Mouse (Mus musculus) G1E (cell line): ENCODE results near the gene Actl6b. TPM values are rescaled to one million over a fixed set of nuclear protein-coding genes. Genes with fewer than 3 reads are reported as not detected.

Experiments
- ATAC-seq: 2 replicates; pipeline ENCODE4 v1.8.0; 2016; ENCODE audit warnings: mild to moderate bottlenecking; ENCODE audit not compliant: insufficient number of reproducible peaks, poor library complexity, low FRiP score, severe bottlenecking; ENCODE audit errors: extremely low read depth
- DNase-seq: peaks from one replicate; pipeline ENCODE4 v3.0.0; 2012; ENCODE audit warnings: low spot score
- H3K27me3 ChIP-seq: 2 replicates; pipeline ENCODE4 v1.6.1; 2012; ENCODE audit warnings: mild to moderate bottlenecking, low read length, inconsistent platforms; ENCODE audit not compliant: insufficient read depth
- H3K36me3 ChIP-seq: replicated peaks from 2 replicates; pipeline ENCODE3; 2012; ENCODE audit warnings: mild to moderate bottlenecking, inconsistent platforms
- H3K4me1 ChIP-seq: 2 replicates; pipeline ENCODE4 v1.6.1; 2012; ENCODE audit warnings: low read depth, low read length, inconsistent platforms, mixed read lengths; ENCODE audit not compliant: insufficient read depth
- H3K4me3 ChIP-seq: 2 replicates; pipeline ENCODE4 v1.5.1; 2012; ENCODE audit warnings: low read depth, mild to moderate bottlenecking, inconsistent platforms, low read length, moderate library complexity, mixed read lengths
- H3K9me3 ChIP-seq: replicated peaks from 2 replicates; pipeline ENCODE4 v1.6.1; 2012; ENCODE audit warnings: inconsistent platforms
- CTCF ChIP-seq: IDR thresholded peaks from 2 replicates; pipeline ENCODE4 v1.5.1; 2012; ENCODE audit warnings: low read depth, low read length, inconsistent platforms, mixed read lengths
- GATA1 ChIP-seq: IDR thresholded peaks from 2 replicates; pipeline ENCODE4 v1.6.1; 2012; ENCODE audit warnings: borderline replicate concordance, low read length, inconsistent platforms, mixed read lengths
- GATA2 ChIP-seq: IDR thresholded peaks from 2 replicates; pipeline ENCODE4 v1.6.1; 2012; ENCODE audit warnings: low read depth, low read length, inconsistent platforms, borderline replicate concordance
- POLR2AphosphoS5 ChIP-seq: IDR thresholded peaks from 2 replicates; pipeline ENCODE4 v1.6.1; 2012; ENCODE audit warnings: low read depth, low read length, inconsistent platforms; ENCODE audit not compliant: insufficient replicate concordance
- TAL1 ChIP-seq: conservative IDR thresholded peaks from 2 replicates; pipeline ENCODE4 v1.6.1; 2012; ENCODE audit warnings: low read depth, low read length, inconsistent platforms, mixed read lengths
- polyA plus RNA-seq: library from polyadenylated mRNA; stranded (reverse); fragments of >175 nt; gene quantifications from 2 replicates; pipeline ENCODE4 v1.2.3, GENCODE M21; 2012
- total RNA-seq, 2 experiments: library from RNA; stranded (forward) in 1 of 2; stranded (reverse) in 1 of 2; fragments of 200-1000 nt in 1 of 2; fragments of >200 nt in 1 of 2; fragmentation: Nextera tagmentation in 1 of 2; gene quantifications; 2 replicates each; pipeline ENCODE4 v1.2.3; 2014 to 2017

Gene Actl6b
- total and polyA plus RNA-seq, 3 experiments: 0.11 TPM; not detected in 2

DNA sequence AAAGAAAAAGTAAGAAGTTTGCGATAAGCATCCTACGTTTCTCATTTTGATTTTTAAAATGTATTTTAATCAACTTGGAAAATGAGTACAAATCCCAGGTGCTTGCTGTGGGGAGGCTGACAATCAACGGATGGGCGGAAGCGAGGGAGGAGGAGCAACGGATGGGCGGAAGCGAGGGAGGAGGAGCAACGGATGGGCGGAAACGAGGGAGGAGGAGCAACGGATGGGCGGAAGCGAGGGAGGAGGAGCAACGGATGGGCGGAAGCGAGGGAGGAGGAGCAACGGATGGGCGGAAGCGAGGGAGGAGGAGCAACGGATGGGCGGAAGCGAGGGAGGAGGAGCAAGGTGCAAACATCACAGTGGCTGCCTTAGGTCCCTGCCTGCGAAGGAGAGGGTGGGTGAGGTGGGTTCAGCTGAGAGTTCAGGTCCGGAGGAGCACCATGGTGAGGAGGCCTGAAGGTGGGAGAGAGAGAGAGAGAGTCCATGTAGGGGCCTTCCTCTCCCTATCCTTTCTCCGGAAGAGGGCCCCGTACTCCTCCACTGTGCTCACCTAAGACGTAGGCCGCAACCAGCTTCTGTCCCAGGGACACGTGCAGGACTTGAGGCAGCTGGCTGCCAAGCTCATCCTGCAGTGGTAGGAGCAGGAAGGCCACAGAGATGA lies 43.4 kb downstream of the Actl6b start:
- no peak for ATAC-seq
- no peak for DNase-seq
- Histone ChIP-seq H3K36me3 (peaks cover 32% of the 10 kb centered on the region), H3K27me3 (0 out of 2 replicates have a peak, but pooled peaks cover 1% of the 10 kb centered on the region), H3K4me1 (peaks cover 38% of the 10 kb centered on the region), H3K9me3 (no peaks in the 10 kb centered on the region), H3K4me3 (peak overlapping the region; percentile 58; the same call in 1 of the 2 replicates)
- TF ChIP-seq TAL1 (no peak), POLR2AphosphoS5 (no peak), CTCF (no peak), GATA1 (no peak), GATA2 (no peak)

DNA sequence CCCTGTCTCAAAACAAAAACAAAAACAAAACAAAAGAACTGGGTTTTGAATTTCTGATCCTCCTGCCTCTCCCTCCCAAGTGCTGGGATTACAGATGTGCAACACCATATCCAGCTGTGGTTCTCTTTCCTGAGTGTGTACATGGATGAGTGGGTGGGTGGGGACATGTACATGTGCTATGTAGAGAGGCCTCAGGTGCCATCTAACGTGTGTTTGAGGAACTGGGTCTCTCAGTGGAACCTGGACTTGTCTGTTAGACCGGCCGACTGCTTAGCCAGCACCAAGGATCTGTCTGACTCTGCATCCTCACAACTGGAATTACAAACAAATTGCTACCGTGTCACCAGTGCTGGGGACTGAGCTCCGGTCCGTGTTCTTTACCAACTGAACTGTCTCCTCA lies 44.3 kb downstream of the Actl6b start:
- Histone ChIP-seq H3K27me3 (no peaks in the 10 kb centered on the region), H3K4me1 (peaks cover 43% of the 10 kb centered on the region), H3K9me3 (no peaks in the 10 kb centered on the region), H3K4me3 (no peak overlapping the region), H3K36me3 (peaks cover 32% of the 10 kb centered on the region)
- ATAC-seq (no peak), DNase-seq (no peak)
- TF ChIP-seq GATA1 (no peak), CTCF (no peak), GATA2 (no peak), POLR2AphosphoS5 (no peak), TAL1 (no peak)

DNA sequence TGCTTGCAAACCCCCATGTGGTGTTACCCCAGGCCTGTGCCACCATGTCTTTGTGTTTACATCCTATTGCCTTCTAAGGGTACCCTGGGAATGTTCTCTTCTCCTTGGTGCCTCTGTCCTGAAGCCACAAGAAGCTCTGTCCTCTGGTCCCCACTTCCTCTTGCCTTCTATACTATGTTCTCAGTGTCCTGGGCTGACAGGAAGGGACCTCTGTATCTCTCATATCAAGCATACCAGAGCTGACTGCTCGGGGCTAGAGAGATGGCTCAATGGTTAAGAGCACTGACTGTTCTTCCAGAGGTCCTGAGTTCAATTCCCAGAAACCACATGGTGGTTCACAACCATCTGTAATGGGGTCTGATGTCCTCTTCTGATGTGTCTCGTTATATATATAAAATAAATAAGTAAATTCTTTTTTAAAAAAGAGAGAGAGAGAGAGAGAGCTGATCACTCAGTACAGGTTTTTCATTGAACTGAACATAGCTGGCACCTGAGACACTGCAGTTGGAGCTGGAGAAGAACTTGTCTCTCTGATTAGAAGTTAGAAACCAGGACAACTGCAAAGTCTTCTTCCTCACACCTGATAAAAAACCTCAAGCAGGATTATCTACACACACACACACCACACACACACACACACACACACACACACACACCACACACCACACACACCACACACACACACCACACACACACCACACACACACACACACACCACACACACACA lies 44.9 kb downstream of the Actl6b start:
- TF ChIP-seq TAL1: no peak
- no peak for TF ChIP-seq GATA2
- H3K27me3 ChIP-seq: no peaks in the 10 kb centered on the region
- peaks cover 49% of the 10 kb centered on the region for H3K4me1 ChIP-seq
- H3K9me3 ChIP-seq: no peaks in the 10 kb centered on the region
- ATAC-seq (no peak), DNase-seq (no peak)
- H3K36me3 ChIP-seq: peaks cover 32% of the 10 kb centered on the region
- H3K4me3 ChIP-seq: peak overlapping the region; percentile 44; the same call in 1 of the 2 replicates

DNA sequence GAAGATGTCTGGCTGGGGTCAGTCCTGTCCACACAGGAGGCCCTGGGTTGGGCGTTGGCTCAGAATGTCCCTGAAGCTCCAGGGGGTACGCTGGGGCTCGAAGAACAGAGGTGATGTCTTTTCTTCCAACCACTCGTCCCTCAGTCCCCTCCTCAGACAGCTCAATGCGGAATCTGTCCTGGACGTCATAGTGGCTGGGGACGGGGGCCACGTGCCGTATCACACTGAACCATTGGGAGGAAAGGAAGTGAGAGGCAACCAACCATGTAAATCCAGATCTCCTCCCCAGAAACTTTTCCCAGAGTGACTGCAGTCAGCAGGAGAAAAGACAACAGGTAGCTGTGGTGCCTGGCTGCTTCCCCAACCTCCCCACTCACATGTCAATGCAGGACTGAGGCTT lies 46.3 kb downstream of the Actl6b start:
- ATAC-seq: no peak
- Histone ChIP-seq H3K27me3 (no peaks in the 10 kb centered on the region), H3K4me1 (peaks cover 57% of the 10 kb centered on the region), H3K36me3 (peaks cover 34% of the 10 kb centered on the region), H3K9me3 (no peaks in the 10 kb centered on the region), H3K4me3 (peak overlapping the region; percentile 76)
- no peak for TF ChIP-seq TAL1
- DNase-seq: no peak

- peaks cover 62% of the 10 kb centered on the region for H3K4me1 ChIP-seq
- H3K36me3 ChIP-seq: peaks cover 38% of the 10 kb centered on the region
- ATAC-seq: no peak
- peak overlapping the region; percentile 76 for H3K4me3 ChIP-seq
- TF ChIP-seq GATA1: no peak
- TF ChIP-seq TAL1: no peak
- TF ChIP-seq POLR2AphosphoS5: no peak
- TF ChIP-seq GATA2: no peak
- no peak for TF ChIP-seq CTCF
- DNase-seq: no peak
- H3K9me3 ChIP-seq: no peaks in the 10 kb centered on the region
- H3K27me3 ChIP-seq: no peaks in the 10 kb centered on the region
Measured at GRCm38 (mm10) chr5:137600281-137600618, 46.9 kb downstream of the Actl6b start.

DNA sequence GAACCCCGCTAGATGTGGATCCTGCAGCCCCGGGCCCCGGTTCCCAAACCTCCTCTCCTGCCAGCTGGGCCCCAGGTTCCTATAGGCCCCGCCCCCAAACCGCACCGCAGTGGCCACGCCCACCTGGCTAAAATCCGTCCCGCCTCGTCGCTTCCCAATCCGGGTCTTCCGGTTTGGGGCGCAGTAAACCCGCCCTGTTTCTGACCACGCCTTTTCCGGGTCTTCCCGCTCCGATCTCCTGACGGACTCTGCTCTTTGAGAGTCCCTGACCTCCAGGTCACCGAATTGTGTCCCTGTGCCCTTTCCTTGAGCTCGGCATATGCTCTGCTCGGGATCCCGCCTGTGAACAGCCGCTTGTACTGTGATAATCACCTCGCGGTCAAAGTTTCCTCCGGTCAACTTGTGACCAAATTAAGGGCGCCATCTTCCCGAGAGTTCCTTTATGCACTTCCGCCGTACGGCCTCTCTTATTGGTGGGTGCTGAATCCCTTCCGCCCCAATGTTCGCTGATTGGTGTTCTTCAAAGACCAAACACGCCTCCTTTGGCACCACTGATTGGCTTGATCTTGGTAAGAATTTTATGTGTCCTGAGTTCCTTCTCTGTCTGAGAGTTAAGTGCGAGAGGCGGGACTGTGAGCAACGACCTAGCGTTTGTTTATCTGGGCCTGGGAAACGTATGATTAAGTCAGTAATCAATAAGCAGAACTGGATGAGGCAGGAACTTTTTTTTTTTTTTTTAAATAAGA lies 47.5 kb downstream of the Actl6b start, which contains the start of gene Mospd3:
Gene Mospd3, minus strand, starts transcription at position 440 of the 746 bp plus-strand sequence.
- Histone ChIP-seq H3K27me3 (no peaks in the 10 kb centered on the region), H3K4me1 (peaks cover 67% of the 10 kb centered on the region), H3K36me3 (peaks cover 40% of the 10 kb centered on the region), H3K4me3 (peak within 1 kb of the TSS; percentile 76), H3K9me3 (no peaks in the 10 kb centered on the region)
- DNase-seq (peak; percentile 95), ATAC-seq (peak; percentile 92)
- TF ChIP-seq GATA1: no peak
- no peak for TF ChIP-seq POLR2AphosphoS5
- no peak for TF ChIP-seq CTCF
